Mouse (Mus musculus) heart, adult 2 months (tissue): Measurements from ENCODE around the gene Akt1s1.

Source experiments
- CTCF ChIP-seq: fragments of 200-600 bp; IDR thresholded peaks from 2 replicates; pipeline ENCODE4 v1.8.1; 2022; ENCODE audit warnings: antibody characterized with exemption, mild to moderate bottlenecking, moderate library complexity
- EP300 ChIP-seq: fragments of 200-500 bp; IDR thresholded peaks from 2 replicates; pipeline ENCODE4 v1.6.1; 2011; ENCODE audit warnings: low read depth, low read length, control low read depth; ENCODE audit not compliant: insufficient read depth
- POLR2A ChIP-seq: fragments of 200-500 bp; IDR thresholded peaks from 2 replicates; pipeline ENCODE4 v1.6.1; 2011; ENCODE audit warnings: mild to moderate bottlenecking, low read depth, low read length, control low read depth; ENCODE audit not compliant: insufficient read depth

GRCm38 (mm10) chr7:44863982-44864494 is 15.2 kb downstream of the Akt1s1 start:
- no peak for TF ChIP-seq CTCF
- no peak for TF ChIP-seq POLR2A
- no peak for TF ChIP-seq EP300
